Mouse (Mus musculus) left cerebral cortex, adult 11 months (tissue): ENCODE data around the gene Haspin.
"Not testable (repeated sequence)": the region's sequence is repeated elsewhere in the genome, so short reads cannot be mapped to it uniquely, and the experiment has no call there.

Experiments used
- DNase-seq: peaks from one replicate; pipeline ENCODE4 v3.0.0; 2022; ENCODE audit warnings: low spot score

The Haspin gene

DNA sequence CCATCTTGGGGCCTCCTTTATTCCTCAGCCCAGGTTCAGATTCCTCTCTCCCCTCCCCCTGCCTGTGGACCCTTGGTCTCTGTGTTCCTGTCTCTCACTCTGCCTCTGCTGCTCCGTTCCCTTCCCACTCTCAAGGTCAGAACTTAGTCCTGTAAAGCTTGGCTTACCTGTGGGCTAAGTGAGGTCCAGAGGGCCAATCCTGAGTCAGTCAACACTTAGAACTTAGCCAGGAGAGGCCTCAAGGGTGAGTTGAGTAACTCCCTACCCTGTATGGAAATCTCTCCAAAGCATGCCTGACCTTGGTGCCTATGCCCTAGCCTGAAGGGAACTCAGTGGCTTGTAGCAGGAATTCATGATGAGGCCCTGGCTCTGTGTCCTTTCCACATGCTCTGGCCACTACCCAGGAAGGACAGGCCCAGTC is 6.2 kb upstream of the Haspin start:
- no peak for DNase-seq

GRCm38 (mm10) chr11:73137116-73137515 is 978 bp downstream of the Haspin start:
- no peak for DNase-seq

- no peak for DNase-seq
Observed at GRCm38 (mm10) chr11:73136587-73136986, 1.5 kb downstream of the Haspin start.

GRCm38 (mm10) chr11:73134222-73134621 is 3.9 kb downstream of the Haspin start:
- DNase-seq, result no peak

DNA sequence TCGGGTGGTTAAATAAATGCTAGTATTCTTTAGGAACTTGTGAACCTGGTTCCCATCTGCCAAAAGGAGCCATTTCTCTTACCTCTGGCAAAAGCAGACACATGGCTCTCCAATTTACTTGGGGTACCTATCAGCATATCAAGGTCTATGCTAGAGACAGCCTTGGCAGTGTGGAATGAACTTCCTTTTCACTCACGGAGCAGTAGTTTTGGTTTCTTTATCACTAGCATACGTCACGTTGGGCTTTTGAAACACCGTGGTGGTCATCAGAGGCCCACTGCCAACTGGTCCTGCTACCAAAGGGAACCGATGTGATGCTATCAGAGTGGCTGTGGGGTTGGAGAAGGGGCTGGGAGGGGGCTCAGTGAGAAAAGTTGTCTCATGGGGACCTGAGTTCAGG is 5.1 kb downstream of the Haspin start:
- no peak for DNase-seq

- DNase-seq, result no peak
Observed at GRCm38 (mm10) chr11:73131020-73131419, 7.1 kb downstream of the Haspin start.

- DNase-seq, result no peak
Observed at GRCm38 (mm10) chr11:73126495-73126894, 11.6 kb downstream of the Haspin start.

DNA sequence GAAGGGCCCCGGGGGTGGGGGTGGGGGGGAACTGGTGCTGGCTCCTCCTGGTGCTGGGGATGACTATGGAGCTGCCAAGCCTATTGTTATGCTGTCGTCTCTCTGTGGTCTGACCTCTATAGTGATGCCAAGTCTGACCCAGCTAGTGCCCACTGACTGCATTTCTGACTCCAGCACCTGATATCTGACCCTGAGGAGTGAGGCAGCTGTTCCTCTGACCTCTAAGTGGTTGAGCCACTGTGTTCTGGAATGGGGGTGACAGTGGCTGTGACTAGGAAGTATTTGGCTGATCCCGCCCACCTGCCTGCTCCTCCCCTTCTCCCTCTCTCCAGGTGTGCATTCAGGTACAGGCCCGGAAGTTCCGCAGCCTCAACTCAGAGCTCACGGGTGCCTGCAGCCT is 26.7 kb downstream of the Haspin start:
- DNase-seq, result no peak

- DNase-seq, result no peak
Observed at GRCm38 (mm10) chr11:73109941-73110340, 28.2 kb downstream of the Haspin start.

GRCm38 (mm10) chr11:73108898-73109625 is 29.0 kb downstream of the Haspin start:
- DNase-seq, result no peak

- no peak for DNase-seq
Observed at GRCm38 (mm10) chr11:73108195-73108897, 29.7 kb downstream of the Haspin start.

DNA sequence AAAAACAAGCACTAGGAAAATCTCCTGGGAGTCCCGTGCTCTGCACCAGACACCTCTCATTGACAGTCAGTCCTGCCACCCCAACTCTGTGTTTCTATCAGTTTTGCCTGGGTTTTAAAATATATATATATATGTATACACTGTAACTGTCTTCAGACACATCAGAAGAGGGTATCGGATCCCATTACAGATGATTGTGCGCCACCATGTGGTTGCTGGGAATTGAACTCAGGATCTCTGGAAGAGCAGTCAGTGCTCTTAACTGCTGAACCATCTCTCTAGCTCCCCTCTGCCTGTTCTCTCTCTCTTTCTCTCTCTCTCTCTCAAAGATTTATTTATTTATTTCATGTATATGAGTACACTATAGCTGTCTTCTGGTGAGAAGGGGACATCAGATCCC is 30.7 kb downstream of the Haspin start:
- DNase-seq, result not testable (repeated sequence)

DNA sequence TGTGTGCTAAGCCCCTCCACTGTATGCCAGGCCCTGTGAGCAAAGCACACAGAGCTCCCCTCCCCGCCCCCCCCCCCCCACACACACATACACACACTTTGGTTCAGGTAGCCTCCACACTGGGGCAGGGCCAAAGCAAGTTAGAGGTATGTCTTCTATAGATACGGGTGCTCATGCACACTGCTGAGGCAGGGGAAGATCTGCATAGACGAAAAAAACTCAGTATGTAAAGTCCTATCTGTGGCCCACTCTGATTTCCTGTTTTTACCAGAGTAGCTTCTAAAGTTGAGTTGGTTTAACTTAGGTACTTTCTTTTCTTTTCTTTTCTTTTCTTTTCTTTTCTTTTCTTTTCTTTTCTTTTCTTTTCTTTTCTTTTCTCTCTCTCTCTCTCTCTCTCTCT is 32.8 kb downstream of the Haspin start:
- DNase-seq, result no peak

DNA sequence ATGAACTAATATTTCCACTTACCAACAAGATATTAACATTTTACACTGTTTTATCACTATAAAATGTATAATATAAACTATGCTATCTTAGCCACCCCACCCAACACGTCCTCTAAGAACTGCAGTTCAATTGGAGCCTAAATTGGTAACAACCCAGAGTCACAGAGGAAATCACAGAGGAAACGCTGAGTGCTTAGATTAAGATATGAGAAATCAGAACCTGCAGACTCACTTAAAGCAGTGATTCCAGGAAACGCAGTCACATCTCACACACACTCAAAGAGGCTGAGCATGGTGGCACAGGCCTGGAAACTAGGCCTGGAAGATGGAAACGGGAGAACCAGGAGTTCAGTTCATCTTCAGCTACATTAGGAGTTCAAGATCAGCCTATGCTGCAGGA is 36.8 kb downstream of the Haspin start:
- no peak for DNase-seq

- DNase-seq, result no peak
Observed at GRCm38 (mm10) chr11:73099976-73100750, 37.9 kb downstream of the Haspin start.

DNA sequence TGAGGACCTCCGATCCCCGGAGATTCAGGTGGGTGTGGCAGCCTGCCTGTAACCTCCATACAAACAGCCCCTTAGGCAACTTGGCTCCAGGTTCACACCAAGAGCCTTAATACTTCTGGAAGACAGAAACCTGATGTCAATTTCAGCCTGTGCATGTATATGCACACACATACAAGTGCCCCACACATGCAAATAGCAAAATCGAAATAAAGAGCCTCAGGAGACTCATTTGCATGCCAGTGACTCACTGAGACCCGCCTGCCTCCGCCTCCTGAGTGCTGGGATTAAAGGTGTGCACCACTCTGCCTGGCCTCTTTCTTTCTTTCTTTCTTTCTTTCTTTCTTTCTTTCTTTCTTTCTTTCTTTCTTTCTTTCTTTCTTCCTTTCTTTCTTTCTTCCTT is 39.2 kb downstream of the Haspin start:
- no peak for DNase-seq

- DNase-seq, result no peak
Observed at GRCm38 (mm10) chr11:73094231-73094995, 43.7 kb downstream of the Haspin start.

- no peak for DNase-seq
Observed at GRCm38 (mm10) chr11:73092877-73093276, 45.2 kb downstream of the Haspin start.

DNA sequence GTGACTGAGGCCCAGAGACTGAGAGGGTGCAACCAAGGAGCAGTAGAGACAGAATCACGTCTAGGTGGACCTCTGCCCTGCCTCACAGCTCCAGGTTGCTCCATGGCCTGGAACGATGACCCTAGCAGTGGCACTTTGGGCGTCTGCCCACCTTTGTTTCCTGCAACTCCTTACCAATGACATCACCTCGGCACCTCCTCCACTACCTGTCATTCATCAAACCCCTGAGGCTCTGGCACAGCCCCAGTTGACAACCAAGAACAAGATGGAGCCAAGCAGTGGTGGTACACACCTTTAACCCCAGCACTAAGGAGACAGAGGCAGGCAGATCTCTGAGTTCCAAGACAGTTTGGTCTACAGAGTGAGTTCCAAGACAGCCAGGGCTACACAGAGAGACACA is 46.0 kb downstream of the Haspin start:
- no peak for DNase-seq

DNA sequence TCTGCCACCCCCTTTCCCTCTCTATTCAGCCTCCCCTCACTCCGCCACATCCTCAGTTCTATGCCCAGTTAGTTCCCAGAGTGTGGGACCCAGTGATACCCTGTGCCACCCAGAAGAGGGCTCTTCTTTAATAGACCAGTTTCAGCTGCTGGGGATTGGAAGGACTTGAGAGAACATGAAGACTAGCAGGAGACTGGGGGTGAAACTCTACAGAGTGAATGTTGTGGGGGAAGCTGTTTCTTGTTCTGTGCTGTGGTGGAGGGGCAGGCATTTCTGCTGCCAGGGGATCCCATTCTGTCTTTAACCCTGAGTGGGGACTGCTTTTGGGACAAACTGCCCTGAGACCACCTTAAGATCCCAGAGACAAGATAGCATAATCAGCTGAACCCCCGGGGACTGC is 47.3 kb downstream of the Haspin start:
- no peak for DNase-seq

GRCm38 (mm10) chr11:73090283-73090682 is 47.8 kb downstream of the Haspin start, which contains the start of gene Itgae:
Gene Itgae (plus strand): TSS chr11:73090583.
- DNase-seq, result no peak
